Mouse (Mus musculus) gastrocnemius, postnatal 25 days (tissue): ENCODE measurements around the gene Agtpbp1. TPM values are rescaled to one million over a fixed set of nuclear protein-coding genes. Genes with fewer than 3 reads are reported as not detected.

Source experiments
- DNase-seq: peaks from one replicate; pipeline ENCODE4 v3.0.0; 2022
- total RNA-seq, 2 experiments: library from RNA; stranded (reverse); gene quantifications; 1 replicate in 1 of 2; 2 replicates in 1 of 2; pipeline ENCODE4 v1.2.3; 2021

The Agtpbp1 gene
- total RNA-seq, 2 experiments from 2014 or later: 50.6 to 53.5 TPM

- DNase-seq: no peak
Observed at GRCm38 (mm10) chr13:59423871-59424270, 161.2 kb downstream of the Agtpbp1 start.

DNA sequence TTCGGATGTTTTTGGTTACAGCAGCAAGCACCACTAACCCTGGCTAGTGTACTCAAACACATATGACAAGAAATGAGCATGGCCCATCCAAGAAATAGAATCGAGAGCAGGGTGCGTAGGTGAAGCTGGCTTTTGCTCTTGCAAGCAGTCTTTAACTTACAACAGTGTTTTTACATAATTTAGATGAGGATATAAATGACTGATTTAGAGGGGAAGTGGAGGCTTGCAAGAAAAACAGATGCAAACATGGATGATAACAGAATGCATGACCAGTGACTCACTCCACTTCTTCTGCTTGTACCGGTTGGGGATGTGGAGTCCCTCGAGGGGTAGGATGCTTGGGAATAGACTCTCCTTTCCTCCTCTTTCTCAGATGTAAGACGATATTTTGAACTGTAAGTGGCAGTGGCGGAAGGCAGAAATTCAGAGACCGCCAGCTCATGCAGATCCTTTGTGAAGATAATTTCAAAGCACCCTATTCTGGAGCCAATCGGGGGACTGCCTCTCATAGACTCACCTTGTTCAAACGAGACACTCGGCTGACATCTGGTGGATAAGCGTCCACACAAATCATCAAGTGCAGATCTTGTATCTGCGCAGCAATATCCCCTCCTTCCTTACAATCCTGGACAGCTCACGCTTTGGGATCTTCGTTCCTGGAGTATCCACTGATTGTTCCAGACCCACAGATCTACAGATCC is 168.3 kb downstream of the Agtpbp1 start:
- DNase-seq: no peak

DNA sequence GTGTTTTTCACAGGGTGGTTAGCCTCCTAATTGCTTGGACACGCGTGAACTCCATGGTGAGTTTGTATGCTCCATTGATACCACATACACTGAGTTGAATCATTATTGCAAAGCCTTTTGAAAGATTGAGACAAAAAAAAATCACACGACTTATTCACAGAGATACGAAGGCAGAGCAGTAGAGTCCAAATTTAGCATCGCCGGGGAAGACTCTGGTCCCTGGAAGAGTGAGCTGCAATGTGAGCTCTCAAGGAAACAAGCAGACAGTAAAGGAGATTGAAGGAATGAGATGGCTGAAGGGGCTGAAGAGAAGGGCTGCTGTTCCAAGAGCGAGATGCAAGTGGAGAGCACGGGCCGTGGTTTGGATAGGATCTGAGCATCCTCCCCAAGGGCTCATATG is 171.1 kb downstream of the Agtpbp1 start:
- no peak for DNase-seq

- DNase-seq: no peak
Observed at GRCm38 (mm10) chr13:59412672-59413071, 172.4 kb downstream of the Agtpbp1 start.

- DNase-seq: no peak
Observed at GRCm38 (mm10) chr13:59407182-59407581, 177.8 kb downstream of the Agtpbp1 start.

DNA sequence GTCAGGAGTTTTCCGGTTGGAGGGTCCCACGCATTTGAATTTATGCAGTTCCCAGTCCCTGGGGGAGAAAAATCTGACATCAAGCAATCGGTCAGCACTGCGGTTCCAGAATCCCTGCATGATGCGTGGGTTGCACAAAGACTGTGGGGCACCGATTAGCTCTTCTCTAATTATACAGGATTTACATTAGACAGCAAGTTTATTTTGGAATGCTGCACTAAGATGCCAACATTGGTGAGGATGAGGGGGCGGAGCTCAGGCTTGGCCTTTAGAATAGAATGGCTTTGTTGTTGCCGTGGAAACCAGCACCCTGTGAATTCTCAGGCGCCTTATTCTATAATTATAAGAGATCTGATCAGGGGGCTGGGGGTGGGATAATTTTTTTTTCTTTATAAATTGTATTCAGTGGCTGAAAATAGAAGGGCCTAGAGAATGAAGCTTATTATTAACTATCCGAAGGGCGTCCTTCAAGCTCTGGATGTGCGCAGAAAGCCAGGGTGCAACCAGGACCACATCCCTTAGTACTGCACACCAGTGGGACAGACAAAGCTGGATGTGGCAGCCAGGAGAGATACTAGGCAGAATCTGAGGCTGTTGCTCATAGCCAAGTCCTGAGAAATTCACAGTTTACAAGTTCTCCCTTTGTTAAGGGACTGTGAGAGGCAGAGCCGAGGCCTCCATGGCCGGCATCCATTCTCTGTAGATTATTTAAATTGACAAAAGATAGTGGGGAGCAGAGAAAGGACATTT is 182.8 kb downstream of the Agtpbp1 start:
- no peak for DNase-seq

- DNase-seq: peak; percentile 18
Observed at GRCm38 (mm10) chr13:59397571-59397970, 187.5 kb downstream of the Agtpbp1 start.

Other genes starting within 250 kb of the Agtpbp1 start
- 10 to 100 TPM; 26.6 to 37.5 TPM for gene Naa35, start within 50 bp of the Agtpbp1 start, total RNA-seq
- gene Golm1, start 90.6 kb upstream of the Agtpbp1 start, total RNA-seq: 1 to 10 TPM; 5.0 to 6.5 TPM
- not detected for gene 4921517D22Rik, start 108.9 kb upstream of the Agtpbp1 start, total RNA-seq
- not detected for gene Spata31d1a, start 125.1 kb upstream of the Agtpbp1 start, total RNA-seq
- not detected for gene Spata31d1b, start 127.1 kb upstream of the Agtpbp1 start, total RNA-seq
- not detected for gene Spata31d1d, start 146.5 kb upstream of the Agtpbp1 start, total RNA-seq
- under 1 TPM in 1 of 2 experiments, not detected in 1; 0.26 TPM for gene 1700014D04Rik, start 161.5 kb upstream of the Agtpbp1 start, total RNA-seq
- 100 to 1,000 TPM; 171 to 180 TPM for gene Isca1, start 184.6 kb upstream of the Agtpbp1 start, total RNA-seq
- gene Gm49354, start 197.0 kb upstream of the Agtpbp1 start, total RNA-seq: not detected
- 10 to 100 TPM; 38.7 to 40.8 TPM for gene Tut7, start 237.9 kb upstream of the Agtpbp1 start, total RNA-seq